Mouse (Mus musculus) right cerebral cortex, adult 2 months (tissue): ENCODE data around the gene Lbh.

Source experiments
- DNase-seq, 2 experiments: peaks; one replicate each; pipeline ENCODE4 v3.0.0; 2021 to 2022; ENCODE audit warnings: low spot score in 2 of 2

Lbh gene

GRCm38 (mm10) chr17:72970631-72971161 lies 52.6 kb downstream of the Lbh start:
- peak; percentile 80 to 82 for DNase-seq

DNA sequence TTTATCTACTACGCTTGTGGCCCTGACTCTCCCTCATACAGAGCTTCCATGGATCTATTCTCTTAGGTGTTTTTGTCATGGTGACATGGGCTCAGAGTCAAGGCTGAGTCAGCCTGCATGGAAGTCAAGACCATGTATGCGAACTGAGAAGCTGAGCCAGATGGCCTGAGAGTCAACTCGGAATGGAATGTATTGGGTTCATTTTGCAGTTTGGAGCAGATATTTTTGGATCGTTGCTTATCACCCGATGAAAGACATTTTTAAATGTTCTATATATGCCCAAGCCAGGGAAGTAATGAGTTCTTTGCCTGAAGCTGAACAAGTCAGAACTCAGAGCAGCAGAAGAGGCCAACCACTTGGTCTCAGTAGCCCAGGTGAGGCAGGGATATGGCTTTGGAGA lies 54.9 kb downstream of the Lbh start:
- DNase-seq = no peak

DNA sequence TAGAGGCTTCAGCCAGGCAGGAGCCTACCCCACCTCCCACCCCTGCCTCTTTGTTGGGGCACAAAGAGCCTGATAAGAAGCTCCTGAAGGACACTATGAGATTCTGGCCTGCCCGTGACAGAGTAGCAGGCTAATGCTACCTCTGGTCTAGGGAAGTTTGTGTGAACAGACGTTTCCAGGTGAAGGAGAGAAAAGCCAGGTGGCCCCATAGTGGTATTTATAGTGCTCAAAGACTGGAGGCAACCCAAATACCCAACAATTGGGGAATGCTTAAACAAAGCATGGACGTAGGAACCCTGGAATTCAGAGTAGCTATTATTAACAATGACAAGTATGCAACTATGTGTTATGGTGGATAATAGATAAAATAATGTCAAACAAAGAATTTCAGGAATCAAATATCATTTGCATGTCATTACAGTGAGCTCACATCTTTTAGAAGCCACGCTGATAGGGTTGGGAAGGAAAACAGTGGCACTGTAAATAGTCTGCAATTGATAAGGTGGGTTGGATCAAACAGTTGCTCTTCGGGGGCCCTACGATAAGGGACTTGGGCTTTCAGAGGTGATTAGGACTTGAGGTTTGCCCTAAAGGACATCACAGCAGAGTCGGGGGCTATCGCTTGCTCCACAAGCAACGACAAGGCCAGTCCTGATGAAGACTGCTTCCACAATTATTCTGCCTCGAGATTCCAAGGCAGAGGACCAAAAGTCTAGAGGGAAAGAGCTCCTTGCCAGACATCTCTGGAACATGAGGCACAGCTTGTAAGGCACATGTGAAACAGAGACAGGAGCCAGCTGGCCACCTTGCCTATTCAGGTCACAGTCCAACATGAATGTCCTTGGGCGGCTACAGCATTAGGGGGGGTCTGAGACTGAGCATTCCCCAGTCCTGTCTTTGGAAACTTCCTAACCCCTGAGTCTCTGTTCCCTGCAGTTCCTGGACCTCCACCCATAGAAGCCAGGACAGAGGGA lies 58.4 kb downstream of the Lbh start:
- DNase-seq = no peak

- no peak for DNase-seq
Measured at GRCm38 (mm10) chr17:72977616-72978015, 59.5 kb downstream of the Lbh start.

DNA sequence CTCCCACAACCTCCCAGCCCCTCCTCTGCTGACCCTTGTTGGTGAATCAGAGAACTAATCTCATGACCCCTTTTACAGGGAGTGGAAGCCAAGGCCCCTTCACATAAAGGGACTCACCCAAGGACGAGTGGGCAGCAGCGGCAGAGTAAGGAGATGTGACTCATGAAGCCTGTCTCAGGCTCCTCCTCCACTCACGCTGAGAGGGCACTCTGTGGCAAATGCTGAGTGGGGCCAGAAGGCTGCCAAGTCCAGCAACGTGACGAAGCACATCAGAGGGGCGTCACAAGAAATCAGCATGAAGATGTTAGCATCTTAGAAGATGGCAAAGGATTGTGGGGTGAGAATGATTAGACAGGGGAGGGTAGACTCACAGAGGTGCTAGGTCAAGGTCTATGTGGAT lies 64.1 kb downstream of the Lbh start:
- DNase-seq = no peak

DNA sequence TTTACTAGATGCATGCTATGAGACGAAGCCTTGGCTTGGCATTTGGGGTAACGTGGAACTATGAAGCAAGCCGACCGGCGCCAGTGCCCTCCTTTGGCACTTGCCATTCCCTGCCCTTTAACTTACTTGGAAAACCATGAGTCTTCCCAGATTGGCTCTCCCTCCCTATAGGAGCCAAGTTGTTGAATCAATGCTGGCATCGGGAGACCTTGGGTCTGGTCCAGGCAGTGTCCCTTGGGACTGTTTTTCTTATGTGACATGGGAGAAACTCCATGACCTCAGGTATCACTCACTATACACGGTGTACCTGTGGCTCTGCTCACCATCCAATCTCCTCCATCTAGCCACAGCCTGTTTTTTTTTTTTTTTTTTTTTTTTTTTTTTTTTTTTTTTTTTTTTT lies 65.4 kb downstream of the Lbh start:
- no peak for DNase-seq

- no peak for DNase-seq
Measured at GRCm38 (mm10) chr17:72989025-72989424, 70.9 kb downstream of the Lbh start.
